Mouse (Mus musculus) lung, embryonic 15.5 days (tissue): ENCODE results near the gene Vmn1r172. TPM values are rescaled to one million over a fixed set of nuclear protein-coding genes. Genes with fewer than 3 reads are reported as not detected.
"Not testable (repeated sequence)": the region's sequence is repeated elsewhere in the genome, so short reads cannot be mapped to it uniquely, and the experiment has no call there.

Experiments
- ATAC-seq: fragments of 200-750 bp; cut with Nextera tagmentation; 2 replicates; pipeline ENCODE4 v1.8.0; 2017; ENCODE audit warnings: moderate number of reproducible peaks, borderline replicate concordance; ENCODE audit not compliant: low FRiP score, low TSS enrichment; ENCODE audit errors: extremely low read depth
- H3K27ac ChIP-seq: fragments of 300-500 bp; sonication (generic); 2 replicates; pipeline ENCODE4 v1.5.1; 2015; ENCODE audit warnings: moderate library complexity, mild to moderate bottlenecking, inconsistent platforms
- H3K27me3 ChIP-seq: fragments of 300-500 bp; sonication (generic); 2 replicates; pipeline ENCODE4 v1.6.1; 2015; ENCODE audit warnings: inconsistent platforms
- H3K36me3 ChIP-seq: fragments of 300-500 bp; sonication (generic); 2 replicates; pipeline ENCODE4 v1.6.1; 2015; ENCODE audit warnings: inconsistent platforms
- H3K4me1 ChIP-seq: fragments of 300-500 bp; sonication (generic); 2 replicates; pipeline ENCODE4 v1.6.1; 2015; ENCODE audit warnings: inconsistent platforms
- H3K4me2 ChIP-seq: fragments of 300-500 bp; sonication (generic); 2 replicates; pipeline ENCODE4 v1.6.1; 2015; ENCODE audit warnings: inconsistent platforms, mild to moderate bottlenecking, moderate library complexity
- H3K4me3 ChIP-seq: fragments of 300-500 bp; sonication (generic); 2 replicates; pipeline ENCODE4 v1.5.1; 2015; ENCODE audit warnings: mild to moderate bottlenecking, inconsistent platforms
- H3K9ac ChIP-seq: fragments of 300-500 bp; sonication (generic); 2 replicates; pipeline ENCODE4 v1.6.1; 2015; ENCODE audit warnings: inconsistent platforms
- H3K9me3 ChIP-seq: fragments of 300-500 bp; sonication (generic); 2 replicates; pipeline ENCODE4 v1.6.1; 2016; ENCODE audit warnings: inconsistent platforms
- WGBS: fragments of 180-500 bp; shearing (Covaris S2); methylation state at CpG from one replicate; pipeline ENCODE4 v1.1.7; 2015; 5-methylcytosine and 5-hydroxymethylcytosine counted together
- polyA plus RNA-seq: library from polyadenylated mRNA; unstranded; fragments of >200 nt; fragmentation: Nextera tagmentation; extraction: Ambion mirVana; gene quantifications from 2 replicates; pipeline ENCODE4 v1.2.1, GENCODE M21; 2015

The Vmn1r172 gene
- polyA plus RNA-seq = not detected in 2 replicates

- H3K36me3 ChIP-seq = no peaks in the 10 kb centered on the region
- no peak within 1 kb of the TSS for H3K4me3 ChIP-seq
- no peak within 1 kb of the TSS for H3K27ac ChIP-seq
- H3K4me1 ChIP-seq = no peaks in the 10 kb centered on the region
- H3K4me2 ChIP-seq = no peak within 1 kb of the TSS
- H3K9me3 ChIP-seq = no peaks in the 10 kb centered on the region
- 70% methylated on average over 2 of the region's 2 CpGs for WGBS
- no peak for ATAC-seq
- H3K27me3 ChIP-seq = no peaks in the 10 kb centered on the region
- H3K9ac ChIP-seq = no peak within 1 kb of the TSS
These were observed at the start of gene Vmn1r172 for GRCm38 (mm10) chr7:23658016-23658415. Gene Vmn1r172, plus strand, starts transcription at chr7:23658316.

DNA sequence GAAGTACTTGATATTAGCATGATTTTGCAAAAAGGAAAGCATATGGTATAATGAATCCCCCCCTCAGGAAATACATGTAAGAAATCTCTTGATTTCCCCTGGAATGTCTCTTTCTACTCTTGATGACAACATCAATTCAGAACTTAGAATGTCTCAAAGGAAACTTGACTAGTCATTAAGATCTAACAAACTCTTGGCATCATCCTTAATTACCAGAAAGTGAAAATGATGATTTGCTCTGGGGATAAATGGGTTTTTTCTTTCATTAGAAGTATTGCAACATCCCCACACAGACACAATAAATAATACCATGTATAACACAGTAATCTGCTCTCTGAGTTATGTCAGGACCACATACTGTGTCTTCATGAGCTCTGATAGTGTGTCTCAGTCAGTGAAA lies 27.7 kb upstream of the Vmn1r172 start, which contains the start of gene Vmn1r171:
Gene Vmn1r171, plus strand, starts transcription at position 301 of the 400 bp plus-strand sequence.
- no peak within 1 kb of the TSS for H3K9ac ChIP-seq

GRCm38 (mm10) chr7:23700403-23700802 lies 42.3 kb downstream of the Vmn1r172 start, which contains the start of gene Vmn1r173:
Gene Vmn1r173, plus strand, starts transcription at chr7:23700703.
- H3K9me3 ChIP-seq, H3K27me3 ChIP-seq, H3K4me1 ChIP-seq, ATAC-seq, H3K9ac ChIP-seq, H3K4me3 ChIP-seq, H3K4me2 ChIP-seq, H3K36me3 ChIP-seq, H3K27ac ChIP-seq: not testable (repeated sequence)
- WGBS = 39% methylated on average over 1 of the region's 1 CpGs

More for the DNA sequence above, 27.7 kb upstream of the Vmn1r172 start, which contains the start of gene Vmn1r171:
- Histone ChIP-seq H3K4me2 (no peak within 1 kb of the TSS), H3K4me1 (no peaks in the 10 kb centered on the region), H3K27ac (no peak within 1 kb of the TSS), H3K27me3 (no peaks in the 10 kb centered on the region), H3K4me3 (no peak within 1 kb of the TSS), H3K36me3 (no peaks in the 10 kb centered on the region), H3K9me3 (no peaks in the 10 kb centered on the region)
- no peak for ATAC-seq

Other genes starting within 250 kb of the Vmn1r172 start
- gene Vmn1r167, start 151.1 kb upstream of the Vmn1r172 start, polyA plus RNA-seq = not detected in 2 replicates
- gene Vmn1r168, start 118.6 kb upstream of the Vmn1r172 start, polyA plus RNA-seq = not detected in 2 replicates
- not detected in 2 replicates for gene Vmn1r169, start 82.8 kb upstream of the Vmn1r172 start, polyA plus RNA-seq
- gene Vmn1r170, start 52.1 kb upstream of the Vmn1r172 start, polyA plus RNA-seq = not detected in 2 replicates
- not detected in 2 replicates for gene Vmn1r171, start 27.6 kb upstream of the Vmn1r172 start, polyA plus RNA-seq
- not detected in 2 replicates for gene Vmn1r173, start 42.4 kb downstream of the Vmn1r172 start, polyA plus RNA-seq
- gene Vmn1r174, start 94.0 kb downstream of the Vmn1r172 start, polyA plus RNA-seq = not detected in 2 replicates
- not detected in 2 replicates for gene Vmn1r175, start 152.3 kb downstream of the Vmn1r172 start, polyA plus RNA-seq
- not detected in 2 replicates for gene Vmn1r176, start 179.1 kb downstream of the Vmn1r172 start, polyA plus RNA-seq
- gene Vmn1r177, start 208.1 kb downstream of the Vmn1r172 start, polyA plus RNA-seq = not detected in 2 replicates
- not detected in 2 replicates for gene Vmn1r178, start 233.7 kb downstream of the Vmn1r172 start, polyA plus RNA-seq